Mouse (Mus musculus): ENCODE measurements around the gene Arl5c.

DNA sequence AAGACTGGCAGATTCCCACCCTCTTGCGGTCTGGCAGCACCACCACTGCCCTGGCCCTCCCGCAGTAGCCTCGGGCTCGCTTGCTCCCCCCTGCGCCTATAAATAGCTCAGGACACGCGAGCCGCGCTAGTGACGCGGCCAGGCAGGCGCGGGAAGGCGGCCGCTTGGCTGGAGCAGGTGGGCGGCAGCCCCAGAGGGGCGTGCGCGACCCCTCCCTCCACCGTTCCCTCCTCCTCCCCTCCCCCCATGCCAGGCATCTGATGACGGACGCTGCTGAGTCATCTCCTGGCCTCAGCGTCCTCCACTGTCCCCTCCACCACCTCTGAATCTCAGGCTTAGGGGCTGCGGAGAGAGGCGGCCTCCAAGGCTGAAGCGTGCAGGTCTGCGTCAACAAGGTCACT, 40.0 kb upstream of the Arl5c start:
- TF ChIP-seq POLR2A (IDR thresholded peaks at IDR 0.05; ENCODE audit: extremely low read depth, insufficient read depth, low read length): no peak
- TF ChIP-seq CTCF (IDR thresholded peaks at IDR 0.05; ENCODE audit: low read depth, low read length): no peak
